Mouse (Mus musculus) CD4-positive, CD25-positive, alpha-beta regulatory T cell, adult 2 months (primary cell): ENCODE data around the gene Fam47e.
A peak's percentile ranks its signal among the peaks of the same experiment; 100 is the strongest.

ENCODE experiments used
- DNase-seq: peaks from one replicate; pipeline ENCODE4 v3.0.0-alpha.2; 2012; ENCODE audit warnings: low read depth, low spot score

Fam47e gene

DNA sequence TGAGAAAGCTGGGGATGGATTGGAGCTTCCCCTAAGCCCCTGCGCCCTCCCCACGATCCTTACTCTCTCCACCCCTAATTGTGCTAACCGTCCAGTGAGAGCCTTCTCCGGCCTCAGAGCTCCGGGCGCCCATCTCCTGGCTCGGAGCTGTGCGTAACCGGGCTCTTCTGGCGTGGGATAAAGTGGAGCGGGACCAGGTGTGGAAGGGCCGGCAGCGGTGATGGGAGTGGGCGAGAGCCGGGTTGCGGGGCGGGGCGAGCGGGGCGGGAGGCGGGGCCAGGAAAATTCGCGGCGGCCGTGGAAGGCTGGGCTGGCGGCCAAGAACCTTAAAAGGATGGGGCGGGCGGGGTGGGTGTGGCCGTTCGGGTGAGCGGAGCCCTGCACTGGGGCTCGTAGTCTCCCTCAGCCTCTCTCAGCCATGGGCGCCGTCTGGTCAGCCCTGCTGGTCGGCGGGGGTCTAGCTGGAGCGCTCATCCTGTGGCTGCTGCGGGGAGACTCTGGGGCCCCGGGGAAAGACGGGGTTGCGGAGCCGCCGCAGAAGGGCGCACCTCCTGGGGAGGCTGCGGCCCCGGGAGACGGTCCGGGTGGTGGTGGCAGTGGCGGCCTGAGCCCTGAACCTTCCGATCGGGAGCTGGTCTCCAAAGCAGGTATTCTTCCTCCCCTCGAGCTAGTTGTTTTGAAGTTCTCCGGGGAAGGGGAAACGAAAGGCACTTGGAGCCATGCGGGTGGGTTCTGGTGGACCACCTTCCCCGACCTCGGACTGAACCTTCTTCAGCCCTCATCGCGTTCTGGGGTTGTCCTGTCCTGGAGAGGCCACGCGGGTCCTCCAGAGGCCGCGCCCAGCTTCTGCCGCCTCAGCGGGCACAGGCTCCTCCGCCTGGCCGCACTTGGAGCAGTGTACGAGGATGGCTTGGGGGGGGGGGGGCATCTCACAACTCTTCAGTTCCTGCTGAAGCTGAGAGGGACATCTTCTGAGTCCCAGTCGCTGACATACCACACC, 48.1 kb downstream of the Fam47e start, which contains the start of gene Stbd1:
TSS of gene Stbd1 (plus strand) at position 351 of the 1,000 bp plus-strand sequence.
- peak; percentile 61 for DNase-seq

DNA sequence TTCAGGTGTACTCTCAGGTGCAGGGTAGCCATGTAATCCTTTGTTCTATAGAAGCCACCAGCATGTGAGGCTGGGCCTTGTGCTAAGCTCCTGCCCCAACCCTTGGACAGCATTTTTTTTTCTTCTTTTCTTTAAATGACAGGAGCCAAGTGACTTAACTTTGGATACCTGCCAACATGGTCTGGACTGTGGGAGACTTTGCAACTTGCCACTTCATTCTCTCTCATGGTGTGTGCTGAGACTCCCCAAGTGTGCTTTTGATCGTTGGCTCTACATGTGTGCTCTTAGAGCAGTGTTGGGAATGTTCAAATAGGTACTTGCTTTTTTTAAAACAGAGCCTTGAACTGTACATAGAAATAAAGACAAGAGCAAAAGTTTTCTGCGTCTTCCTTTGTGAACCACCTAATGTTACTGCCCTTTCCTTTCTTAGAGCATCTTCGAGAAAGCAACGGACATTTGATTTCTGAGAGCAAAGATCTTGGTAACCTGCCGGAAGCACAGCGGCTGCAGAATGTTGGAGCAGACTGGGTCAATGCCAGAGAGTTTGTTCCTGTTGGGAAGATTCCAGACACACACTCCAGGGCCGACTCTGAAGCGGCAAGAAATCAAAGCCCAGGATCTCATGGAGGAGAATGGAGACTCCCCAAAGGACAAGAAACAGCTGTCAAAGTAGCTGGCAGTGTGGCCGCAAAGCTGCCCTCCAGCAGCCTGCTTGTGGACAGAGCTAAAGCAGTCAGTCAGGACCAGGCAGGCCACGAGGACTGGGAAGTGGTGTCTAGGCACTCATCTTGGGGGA, 49.8 kb downstream of the Fam47e start:
- DNase-seq: no peak

DNA sequence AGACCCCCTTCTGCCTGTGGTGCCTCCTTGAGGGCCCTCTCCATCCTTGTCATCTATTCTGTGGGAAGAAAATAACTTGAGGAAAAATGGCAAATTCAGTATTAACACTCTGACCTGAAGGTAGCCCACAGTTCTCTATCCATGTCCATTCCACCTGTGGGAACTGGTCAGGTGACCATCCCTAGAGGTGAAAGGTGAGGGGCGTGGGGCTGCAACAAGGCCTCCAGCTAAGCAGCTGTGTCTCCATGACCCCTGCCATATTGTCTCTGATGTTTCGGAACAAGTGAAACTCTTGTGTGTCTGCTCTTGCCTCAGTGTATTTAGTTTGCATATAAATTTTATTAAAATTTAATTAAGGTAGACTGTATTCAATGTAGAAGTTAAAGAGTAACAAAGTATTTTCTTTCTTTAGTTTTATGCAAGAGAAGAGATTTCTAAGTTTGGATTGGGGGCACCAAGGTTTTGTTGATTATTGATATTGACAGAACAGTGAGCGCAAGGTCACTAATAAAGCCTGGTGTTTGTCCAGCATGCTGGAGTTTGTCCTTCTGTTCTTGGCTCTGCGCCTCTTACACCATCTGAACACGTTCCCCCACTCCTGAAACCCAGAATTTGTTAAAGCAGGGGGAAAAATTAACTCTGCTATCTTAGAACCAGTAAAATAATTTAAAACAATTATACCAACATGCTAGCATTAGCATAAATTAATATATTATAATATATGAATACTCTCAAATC, 52.8 kb downstream of the Fam47e start:
- no peak for DNase-seq

DNA sequence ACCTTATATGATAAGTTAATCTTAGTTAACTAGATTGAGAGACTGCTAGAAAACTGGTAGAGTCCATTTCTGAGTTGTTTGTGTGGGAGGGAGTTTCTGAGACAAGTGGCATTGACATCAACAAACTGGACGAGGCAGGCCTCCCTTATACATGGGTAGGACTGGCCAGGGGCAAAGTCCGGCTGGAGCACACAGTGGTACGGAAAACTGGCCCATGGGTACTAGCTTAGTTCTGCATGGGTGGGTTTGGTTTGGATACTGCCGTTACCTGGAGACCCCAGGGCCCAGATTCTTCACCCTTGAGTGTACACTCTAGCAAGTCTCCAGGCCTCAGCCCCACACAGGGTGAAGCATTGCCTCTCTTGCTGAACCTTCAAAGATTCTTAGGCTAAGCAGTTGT, 57.9 kb downstream of the Fam47e start:
- no peak for DNase-seq

DNA sequence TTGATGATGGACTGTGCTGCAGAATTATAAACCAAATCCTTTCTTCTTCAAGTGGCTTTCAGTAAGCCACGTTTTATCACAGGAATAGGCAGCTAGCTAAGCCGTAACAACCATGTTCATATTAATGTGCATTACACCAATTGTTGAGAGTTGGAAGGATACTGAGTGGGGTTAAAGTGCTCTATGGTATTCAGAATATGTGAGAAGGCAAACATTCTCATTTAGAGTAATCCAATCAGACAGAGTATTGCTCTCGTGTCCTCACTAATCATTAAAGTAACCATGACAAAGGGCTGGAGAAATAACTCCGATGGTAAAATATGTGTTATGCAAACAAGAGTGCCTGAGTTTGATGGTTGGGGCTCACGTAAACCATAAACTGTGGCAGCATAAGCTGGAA, 67.0 kb downstream of the Fam47e start:
- no peak for DNase-seq

DNA sequence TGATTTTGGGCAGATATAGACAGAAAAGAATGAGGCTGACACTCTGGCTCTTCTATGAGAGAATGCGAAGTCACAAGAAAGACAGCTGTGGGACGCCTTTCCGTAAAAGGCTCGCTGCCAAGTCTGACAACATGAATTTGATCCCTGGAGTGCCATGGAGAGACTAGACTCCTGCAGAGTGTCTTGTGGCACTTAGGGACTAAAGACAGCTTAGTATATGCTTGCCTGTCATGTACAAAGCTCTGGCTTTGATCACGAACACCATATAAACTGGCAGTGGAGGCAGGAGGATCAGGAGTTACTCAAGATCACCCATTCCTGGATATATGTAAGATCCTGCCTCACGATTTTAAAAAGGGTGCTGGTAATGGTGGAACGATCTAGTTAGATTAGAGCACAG, 73.0 kb downstream of the Fam47e start:
- DNase-seq: no peak

DNA sequence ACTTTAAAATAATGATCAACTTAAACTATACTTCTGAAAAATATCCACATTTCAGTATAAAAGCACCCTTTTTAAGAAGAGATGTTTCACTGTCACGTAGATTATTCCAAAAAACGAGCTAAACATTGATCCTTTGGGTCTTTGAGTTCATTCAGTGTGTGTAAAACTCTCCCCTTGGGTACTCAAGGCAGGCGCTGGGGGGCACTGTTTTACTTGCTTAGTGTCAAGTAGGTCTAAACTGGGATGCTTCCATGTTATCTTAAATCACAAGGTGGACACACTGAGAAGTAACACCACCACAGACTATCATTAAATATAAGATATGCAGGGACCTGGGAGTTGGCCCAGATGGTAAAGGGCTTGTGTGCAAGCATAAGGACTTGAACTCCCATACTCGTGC, 78.7 kb downstream of the Fam47e start:
- no peak for DNase-seq

DNA sequence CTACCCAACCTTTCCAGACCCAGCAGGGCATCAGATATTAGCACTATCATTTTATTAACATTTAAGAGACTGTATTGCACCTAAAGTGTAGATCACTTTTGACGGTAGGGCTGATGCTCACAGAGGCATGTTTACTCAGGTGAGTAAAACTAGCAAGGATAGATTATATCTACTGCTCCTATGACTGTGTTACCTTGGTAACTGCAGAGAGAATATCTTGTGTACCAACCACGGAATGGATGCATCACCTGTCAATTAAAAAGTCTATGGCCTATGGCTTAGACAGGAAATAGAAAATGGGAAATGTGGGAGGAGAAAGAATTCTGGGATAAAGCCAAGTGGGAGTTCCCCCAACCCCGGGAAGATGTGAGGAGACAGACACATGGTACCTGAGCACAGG, 80.0 kb downstream of the Fam47e start:
- DNase-seq: no peak

DNA sequence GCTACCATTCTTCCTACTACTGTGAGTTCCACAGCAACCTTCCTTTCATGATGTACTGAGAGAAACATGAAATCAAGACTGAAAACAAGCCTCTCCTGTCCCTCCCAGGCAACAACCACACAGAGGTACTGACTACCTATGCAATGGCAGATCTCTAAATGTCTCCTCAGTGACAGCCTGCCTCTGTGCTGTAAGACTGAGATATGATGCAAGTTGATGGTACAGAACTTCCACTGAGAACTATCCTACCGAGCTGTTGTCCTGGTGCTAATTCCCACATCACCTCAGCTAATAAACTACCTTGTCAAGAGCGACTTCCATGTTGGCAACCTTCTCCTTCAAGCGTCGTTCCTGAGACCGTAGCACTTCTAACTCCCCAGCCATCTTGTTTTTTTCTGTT, 81.0 kb downstream of the Fam47e start:
- no peak for DNase-seq

DNA sequence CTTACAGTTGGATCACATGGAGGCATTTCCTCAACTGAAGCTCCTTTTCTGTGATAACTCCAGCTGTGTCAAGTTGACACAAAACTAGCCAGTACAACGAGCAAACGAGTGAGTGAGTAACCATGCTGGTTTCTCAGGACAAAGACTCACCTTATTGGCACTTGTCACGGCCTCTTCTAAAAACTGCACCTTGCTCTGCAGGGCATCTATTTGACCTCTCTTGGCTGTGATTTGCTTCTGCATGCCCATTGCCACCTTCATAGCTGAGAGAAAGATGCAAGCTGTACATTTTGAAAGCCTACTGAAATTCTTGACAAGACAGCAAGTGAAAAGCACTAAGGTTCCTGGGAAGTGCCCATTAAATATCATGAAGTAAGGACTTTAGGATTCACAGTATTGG, 86.0 kb downstream of the Fam47e start:
- DNase-seq: no peak
